Mouse (Mus musculus) adrenal gland, adult (tissue): ENCODE measurements around the gene Tyrp1.

Source experiments
- DNase-seq, 2 experiments: peaks; one replicate each; pipeline ENCODE4 v3.0.0; 2022 to 2023; ENCODE audit warnings: low spot score in 1 of 2; ENCODE audit not compliant: inconsistent age in 2 of 2

The Tyrp1 gene

DNA sequence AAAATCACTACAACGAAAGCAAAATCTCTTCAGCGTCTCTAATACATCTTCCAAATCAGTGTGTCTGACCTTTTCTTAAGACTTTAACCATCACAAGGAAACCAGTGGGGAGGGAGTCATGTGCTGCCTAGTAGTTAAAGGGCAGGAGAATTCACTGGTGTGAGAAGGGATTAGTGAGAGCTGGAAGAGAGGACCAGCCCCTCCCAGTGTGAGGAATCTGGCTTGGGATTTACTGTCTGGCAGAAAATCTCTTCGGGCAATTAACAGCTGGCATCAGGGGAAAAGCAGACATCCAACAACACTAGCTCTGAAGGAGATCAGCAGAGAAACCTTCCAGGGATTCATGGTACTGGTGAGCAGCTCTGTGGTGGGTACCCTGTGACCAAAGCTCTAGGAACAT lies at the start of gene Tyrp1:
Gene Tyrp1 (plus strand): TSS at position 74 of the 400 bp plus-strand sequence.
- DNase-seq: no peak

DNA sequence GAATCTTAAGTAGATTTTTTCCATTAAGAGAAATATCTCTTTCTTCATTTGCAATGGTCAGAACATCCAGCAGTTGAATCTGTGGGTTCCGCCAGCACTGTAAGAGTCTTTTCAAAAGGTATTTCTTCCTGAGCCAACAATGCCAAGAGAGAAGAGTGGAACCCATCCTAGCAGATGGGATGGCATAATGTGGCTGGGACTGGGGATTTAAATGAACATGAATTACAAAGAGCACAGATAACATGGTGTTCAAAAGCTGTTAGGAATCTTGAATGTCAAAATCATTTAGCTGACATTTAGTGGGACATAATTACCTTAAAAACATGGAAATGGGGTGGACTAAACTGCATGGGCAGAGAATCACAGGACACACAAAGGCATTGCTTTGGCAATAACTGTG lies 45.6 kb upstream of the Tyrp1 start:
- no peak for DNase-seq

DNA sequence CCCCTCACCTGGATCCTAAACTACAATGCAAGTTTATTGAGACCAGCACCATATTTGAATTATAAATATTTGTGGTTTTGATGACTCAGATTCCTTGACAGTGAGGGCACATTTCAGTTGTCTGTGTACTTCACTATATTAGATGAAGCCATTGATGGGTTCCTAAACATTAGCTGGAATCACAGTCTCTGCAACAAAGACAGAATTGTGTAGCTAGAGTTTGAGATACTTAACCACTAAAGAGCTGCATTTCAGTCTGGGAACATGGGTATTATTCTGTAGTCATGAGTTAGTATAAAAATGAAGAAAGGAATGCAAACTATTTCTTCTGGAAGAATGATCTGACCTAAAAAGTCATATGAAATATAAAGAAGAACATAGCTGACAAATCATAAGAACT lies 14.4 kb upstream of the Tyrp1 start:
- no peak for DNase-seq

DNA sequence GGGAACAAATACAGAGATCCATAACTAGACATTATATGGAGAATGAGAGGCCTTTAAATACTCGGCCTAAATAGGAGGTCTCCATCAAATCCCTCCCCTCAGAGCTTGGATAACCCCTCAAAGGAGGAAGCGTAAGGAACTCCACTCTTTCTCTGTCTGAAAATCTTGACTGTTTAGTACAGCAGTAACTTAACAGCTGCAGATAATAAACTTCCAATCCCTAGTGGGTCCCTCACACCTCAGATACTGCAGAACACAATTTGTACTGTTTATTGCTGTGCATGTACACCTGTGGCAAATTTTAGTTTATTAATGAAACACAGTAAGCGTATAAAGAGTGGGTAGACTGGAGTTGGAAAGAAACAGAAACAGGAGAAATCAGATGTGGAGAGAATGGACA lies 12.0 kb upstream of the Tyrp1 start:
- DNase-seq: no peak

DNA sequence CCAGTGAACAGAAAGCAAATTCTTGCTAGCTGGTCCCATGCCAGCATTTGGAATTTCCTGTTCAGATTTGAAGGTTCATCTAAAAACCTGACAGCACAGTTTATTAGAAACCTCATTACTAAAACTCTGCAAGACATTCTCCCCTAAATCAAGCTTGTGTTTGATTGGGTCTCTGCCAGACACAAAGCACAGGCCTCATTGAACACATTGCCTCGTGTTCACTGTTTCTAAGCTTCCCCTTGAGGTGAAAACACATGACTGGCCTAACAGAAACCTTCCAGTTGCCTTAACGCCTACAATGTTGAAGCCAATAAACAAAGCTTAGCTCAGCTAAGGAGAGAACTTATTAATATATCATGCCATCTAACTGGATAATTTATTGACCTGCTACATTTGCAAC lies 5.7 kb upstream of the Tyrp1 start:
- DNase-seq: no peak

DNA sequence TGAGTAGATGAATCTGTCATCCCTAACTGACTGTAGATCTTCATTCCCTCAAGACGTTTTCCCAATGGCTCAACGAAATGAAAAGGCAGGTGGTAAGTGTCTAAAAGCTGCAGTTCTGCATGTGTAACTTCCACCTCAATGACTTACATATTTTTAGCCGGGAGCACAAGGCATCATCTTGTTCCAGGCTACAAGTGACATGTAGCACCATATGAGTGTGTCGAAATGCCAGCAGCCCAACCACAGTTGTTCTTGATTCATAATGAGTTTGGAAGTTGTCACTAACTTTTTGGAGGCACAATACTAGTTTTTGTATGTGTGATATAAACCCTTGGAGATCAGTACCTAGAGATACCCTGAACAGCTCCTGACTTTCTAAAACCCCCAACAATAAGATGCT lies 5.4 kb downstream of the Tyrp1 start:
- DNase-seq: no peak

DNA sequence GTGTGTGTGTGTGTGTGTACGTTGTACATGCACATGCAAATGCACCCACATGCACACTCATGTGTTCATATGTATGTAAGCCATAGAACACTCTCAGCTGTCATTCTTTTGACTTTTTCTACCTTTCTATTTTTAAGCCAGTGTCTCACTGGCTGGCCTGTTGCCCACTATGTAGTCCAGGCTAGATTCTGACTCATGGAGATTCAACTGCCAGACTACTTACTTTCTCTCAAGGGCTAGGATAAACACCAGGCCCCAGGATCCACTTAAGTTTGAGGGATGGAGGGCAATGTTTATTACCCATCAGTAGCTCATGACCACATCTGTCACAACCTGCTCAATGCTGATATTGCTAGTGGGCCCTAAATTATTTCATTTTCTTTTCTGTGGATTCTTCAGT lies 8.1 kb downstream of the Tyrp1 start:
- DNase-seq: no peak

DNA sequence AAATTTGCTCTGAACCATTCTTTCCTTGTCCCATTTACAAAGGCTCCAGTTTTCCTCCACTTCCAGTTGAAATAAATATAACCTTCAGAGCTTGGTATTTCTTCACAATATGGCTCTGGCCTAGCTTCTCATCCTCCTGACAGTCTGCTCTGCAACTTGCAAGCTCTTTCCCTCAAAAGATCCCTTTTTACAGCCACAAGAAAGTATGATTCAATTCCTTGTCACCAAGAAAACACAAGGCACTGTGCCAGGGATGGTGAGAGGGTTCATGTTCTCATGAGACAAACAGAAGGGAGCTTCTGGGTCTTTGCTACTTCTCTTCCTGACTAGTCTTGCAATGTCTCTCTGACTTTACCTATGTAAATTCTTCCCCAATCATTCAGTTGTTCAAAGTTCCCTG lies 9.8 kb downstream of the Tyrp1 start:
- DNase-seq: peak in 1 of 2 experiments; percentile 30

DNA sequence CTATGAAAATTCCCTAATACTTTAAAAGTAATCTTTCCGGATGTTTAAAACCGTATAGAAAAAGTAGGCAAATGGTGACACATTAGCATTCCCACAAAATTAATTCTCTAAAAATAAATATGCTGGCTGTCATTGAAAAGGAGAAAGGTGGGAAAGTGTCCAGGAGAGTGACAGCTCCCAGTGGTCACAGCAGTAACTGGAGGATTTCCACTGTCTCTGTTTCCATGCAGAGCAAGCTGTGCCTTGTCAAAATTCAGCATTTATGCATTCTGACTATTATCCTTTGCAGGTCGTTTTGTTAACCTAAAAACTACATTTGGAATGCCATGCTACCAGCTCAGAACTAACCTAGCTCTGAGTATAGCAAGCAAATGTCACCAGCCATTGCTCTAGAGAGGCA lies 12.1 kb downstream of the Tyrp1 start:
- no peak for DNase-seq

DNA sequence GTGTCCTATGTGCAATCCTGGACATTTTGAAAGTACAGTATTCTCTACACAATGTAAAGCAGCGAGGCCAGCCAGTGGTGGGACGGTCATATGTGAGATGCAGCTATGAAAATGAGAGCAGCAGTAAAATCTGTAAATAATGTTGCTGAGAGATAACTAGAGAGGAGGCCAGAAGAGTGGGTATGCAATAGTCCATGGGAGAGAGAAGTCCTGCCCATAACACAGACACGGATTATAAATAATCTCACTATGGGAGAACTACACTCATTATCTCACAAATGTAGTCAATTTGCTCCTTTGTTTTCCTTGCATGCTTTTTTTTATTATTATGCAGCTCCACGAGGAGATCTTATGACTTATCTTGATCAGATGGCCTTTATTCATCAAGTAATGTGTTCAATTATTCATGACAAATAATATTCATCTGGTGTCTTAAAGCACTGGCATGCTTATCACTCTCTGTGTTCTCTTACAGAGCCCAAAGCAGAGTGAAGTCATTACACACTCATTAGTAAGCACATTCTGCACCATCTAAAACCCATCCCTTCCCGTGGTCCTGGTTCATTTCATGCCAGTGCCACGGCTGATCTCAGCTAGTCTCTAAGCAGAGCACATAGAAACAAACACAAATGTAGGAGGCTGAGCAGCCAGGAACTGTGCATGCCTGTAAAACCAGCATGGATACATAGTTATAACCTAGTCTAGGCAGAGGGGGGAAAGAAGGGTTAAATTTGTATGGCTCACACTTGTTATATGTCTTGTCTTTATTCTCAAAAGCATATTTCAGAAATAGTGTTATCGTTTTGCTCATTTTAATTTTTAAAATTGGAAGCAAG lies 18.9 kb downstream of the Tyrp1 start:
- DNase-seq: no peak

DNA sequence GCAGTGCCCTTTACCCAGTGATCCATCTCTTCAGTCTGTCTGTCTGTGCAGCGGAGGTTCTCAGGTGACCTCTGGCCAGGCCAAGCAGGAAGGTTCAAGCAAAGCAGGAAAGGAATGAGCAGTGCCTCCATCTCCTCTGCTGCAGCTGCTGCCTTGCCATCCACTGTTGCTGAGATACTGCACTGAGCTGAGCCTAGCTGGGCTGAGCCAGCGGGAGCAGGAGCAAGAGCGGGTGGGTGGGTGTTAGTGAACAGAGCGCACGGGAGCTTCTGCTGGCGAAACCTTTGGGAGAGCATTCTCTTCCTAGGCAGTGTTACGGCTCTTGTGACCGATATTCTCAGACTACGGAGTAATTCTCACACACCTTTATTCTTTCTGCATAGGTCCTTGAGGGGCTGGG lies 21.6 kb downstream of the Tyrp1 start:
- DNase-seq: no peak

DNA sequence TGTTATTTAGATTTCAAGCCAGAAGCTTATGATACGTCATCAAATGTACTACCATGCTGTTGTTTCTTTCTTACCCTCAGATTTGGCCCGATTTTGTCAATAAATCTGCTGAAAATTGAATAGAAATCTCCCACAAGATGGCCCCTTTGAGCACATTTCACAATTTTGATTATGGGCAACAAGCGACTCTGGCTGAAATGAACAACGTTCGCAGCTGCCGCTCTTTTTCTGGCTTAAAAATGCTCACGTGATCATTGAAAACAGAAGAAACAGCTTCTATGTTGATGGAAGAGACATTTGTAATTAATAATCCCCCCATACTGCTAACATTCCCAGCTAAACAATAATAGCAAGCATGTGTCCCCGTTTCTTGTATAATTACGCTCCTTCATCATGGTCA lies 29.0 kb downstream of the Tyrp1 start:
- no peak for DNase-seq

DNA sequence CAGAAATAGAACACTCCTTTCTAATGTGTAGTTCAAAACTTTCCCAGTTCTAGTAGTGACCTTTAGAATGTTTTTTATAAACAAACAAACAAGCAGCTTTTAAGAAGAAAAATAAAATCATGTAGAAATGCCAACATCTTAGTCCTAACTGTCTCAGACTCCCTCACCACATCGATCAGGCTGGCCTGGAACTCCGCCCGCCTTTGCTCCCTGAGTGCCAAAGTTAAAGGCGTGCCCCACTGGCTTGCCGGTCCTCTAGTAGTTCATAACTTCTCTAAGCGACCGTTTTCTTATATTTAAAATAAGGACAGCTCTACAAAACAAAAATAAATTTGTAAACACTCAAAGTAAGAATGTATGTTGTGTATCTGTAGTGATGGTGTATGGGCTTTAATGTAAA lies 30.0 kb downstream of the Tyrp1 start:
- no peak for DNase-seq

DNA sequence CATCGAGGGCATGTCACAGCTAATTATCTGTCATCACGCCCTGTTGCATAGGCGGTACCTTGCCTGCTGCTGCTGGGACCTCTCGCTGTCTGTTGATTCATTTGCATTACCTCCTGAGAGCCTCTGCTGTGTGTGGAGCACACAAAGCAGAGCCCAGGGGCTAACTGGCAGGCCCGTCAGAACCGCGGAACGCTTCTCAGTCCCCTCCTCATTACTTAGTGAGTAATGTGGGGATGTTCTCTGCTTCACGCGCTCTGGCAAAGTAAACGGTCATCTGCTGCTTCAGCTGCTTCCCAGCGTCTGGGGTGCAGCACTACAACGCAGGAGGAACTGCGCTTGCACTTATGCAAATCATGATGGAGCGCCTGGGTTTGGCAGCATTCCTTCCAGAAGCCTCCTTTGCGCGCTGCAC lies 30.6 kb downstream of the Tyrp1 start:
- DNase-seq: peak; percentile 10 to 63

DNA sequence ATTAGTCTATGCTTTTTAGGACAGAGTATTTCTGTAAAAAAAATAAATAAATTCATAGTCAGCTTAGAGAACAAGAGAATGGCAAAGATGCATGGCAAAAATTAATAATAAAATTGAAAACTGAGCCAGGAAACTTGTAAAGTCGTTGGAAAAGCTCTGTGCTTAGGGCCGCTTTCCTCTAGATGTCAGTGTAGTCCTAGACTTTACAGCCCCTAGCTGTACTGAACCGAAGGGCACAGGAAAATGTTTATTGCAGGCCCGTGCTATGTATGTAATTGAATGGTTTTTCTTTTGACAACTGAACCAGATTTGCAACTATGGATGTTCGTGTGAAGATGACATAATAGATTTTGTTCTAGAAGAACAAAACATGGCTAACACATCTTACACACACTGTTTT lies 32.1 kb downstream of the Tyrp1 start:
- peak in 1 of 2 experiments; percentile 47 for DNase-seq

DNA sequence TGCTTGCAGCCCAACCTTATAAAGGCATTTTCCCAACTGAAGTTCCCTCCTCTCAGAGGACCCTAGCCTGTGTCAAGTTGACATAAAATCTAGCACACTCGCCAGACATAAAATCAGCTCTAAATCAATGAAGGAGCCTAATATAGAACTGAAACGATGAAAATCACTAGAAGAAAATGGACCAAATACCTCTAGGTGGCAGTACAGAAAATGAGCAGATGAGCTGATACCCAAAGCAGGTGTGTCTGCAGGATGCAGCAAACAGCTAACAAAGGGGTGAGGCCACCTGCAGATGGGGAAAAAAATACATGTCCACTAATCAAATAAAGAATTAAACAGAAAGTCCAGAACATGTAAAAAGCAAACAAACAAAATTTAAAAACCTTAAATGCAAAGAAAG lies 35.7 kb downstream of the Tyrp1 start:
- no peak for DNase-seq

DNA sequence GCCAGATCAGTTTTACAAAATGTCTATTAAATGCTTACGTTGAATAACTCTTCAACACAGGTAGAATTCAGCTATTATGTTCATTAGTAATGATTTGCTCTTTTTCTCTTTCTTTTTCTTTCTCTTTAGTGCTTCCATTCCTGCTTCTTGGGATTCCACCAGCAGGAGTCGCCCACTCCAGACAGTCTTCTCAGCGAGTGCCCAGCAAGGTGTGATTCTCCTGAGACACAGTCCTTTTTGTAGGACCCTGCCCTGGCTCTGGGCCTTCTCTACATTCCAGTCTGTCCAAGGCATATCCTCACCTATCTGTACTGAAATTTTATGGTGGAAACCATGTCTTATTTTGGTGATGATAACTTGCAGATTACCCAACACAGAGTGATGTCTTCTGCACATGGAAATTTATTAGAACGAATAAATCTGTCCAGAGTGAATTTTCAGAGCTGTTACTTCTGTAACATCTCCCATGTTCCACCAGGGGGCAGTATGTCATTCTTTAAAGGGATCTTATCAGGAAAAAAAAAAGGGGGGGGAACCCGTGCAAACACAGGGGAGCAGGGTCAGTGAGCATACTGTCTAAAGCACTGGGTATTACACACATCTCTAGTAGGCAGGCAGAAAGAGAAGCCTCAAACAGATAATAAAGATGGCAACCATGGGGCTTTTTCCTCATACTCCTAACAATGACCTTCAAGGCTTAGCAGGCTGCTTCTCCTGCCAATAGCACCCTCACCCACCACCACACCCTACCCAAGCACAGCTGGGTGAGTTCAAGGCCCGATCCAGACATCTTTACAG lies 39.1 kb downstream of the Tyrp1 start:
- DNase-seq: peak in 1 of 2 experiments; percentile 67

DNA sequence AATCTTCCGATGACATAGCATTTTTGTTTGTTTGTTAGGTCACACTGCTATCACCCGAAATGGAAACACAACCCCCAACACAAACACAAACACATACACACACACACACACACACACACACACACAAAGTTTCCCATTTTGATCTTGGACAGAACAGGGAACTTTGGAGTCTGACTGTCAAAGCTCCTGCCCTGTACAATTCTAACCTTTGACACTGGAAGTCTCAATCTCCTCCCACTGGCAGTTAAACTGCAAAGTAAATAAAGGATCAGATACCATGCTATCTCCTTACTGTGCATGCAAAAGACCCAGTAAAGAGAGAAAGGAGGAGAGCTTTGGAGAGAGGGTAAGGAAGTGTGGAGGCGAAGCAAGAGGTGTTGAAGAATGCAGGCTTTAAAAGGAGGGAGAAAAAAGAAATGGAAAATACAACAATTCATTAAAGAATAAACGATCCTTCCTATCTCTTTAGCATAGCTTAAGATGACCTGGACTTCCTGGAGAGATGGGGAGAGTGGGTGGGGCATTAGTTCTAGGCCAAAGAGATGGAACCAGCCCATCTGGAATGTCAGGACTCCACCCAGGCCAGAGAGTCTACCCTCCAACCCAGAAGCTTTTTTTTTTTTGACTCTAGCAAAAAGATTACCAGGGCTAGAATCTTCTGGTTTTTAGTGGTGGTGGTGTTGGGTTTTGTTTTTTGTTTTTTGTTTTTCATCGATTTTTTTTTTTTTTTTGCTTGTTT lies 40.4 kb downstream of the Tyrp1 start:
- DNase-seq: no peak

DNA sequence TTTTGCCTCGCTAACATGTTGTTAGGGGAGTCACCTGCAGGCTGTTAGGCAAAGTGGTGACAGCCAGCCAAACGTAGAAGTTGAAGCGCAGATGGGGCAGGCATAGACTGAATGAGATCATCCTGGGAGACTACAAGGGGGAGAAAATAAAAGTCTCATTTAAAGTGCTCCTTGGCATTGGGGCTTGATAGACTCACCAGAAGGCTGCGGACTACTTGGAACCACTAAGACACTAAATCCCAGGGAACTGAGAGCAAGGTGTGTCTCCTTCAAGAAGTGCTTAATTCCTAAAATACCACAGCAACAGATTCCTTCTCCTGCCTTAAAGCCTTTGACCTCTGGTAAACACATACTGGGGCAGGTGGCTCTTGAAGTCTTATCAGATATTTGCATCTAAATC lies 41.1 kb downstream of the Tyrp1 start:
- DNase-seq: no peak

DNA sequence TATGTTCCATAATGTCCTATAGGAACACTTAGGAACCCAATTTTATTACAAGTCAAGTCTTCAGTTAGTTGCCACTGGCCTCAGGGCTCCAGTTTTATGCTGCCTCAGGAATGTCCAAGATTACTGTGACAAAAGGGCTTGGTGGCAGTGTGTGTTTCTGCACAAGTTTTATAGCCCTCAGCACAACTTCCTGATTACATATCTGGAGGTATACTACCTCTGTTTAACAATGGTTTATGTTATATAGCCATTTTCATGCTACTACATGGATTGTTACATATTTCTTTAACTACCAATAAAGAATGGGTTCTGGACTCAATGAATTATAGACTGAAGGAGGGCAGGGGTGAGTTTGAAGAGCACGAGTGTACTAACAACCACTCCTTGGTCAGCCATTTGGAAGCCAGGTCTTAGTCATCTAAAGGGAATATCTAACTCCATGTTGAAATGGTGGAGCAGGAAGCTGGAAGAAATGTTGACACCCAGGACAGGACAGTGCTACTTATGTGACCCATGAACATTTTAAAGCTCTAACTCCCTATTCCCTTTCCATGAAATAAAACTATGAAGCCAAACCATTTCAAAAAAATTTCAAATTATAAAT lies 48.2 kb downstream of the Tyrp1 start:
- DNase-seq: no peak

DNA sequence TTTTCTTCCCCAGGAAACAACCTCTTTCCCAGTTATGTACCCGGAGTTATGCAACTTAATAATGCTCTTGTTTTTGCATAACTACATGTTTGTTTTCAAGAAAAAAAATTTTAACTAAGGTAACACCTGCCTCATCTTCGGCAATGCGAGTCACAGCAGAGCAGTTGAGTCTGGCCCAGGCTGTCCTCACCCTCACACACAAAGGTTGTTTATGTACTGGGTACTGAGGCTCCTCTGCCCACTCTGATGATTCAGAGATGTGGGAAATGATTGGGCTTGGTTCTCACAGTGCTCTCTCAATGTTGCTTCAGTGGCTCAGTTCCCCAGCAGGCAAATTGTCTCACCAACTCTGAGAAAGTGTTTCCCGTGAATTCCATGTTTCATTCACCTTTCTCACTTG lies 52.7 kb downstream of the Tyrp1 start:
- no peak for DNase-seq
